Mouse (Mus musculus) heart, adult 18-20 months (tissue): ENCODE measurements around the gene Dirc2. TPM values are rescaled to one million over a fixed set of nuclear protein-coding genes. Genes with fewer than 3 reads are reported as not detected.
A peak's percentile ranks its signal among the peaks of the same experiment; 100 is the strongest.

Experiments used
- DNase-seq, 2 experiments: peaks; one replicate each; pipeline ENCODE4 v3.0.0; 2021 to 2022; ENCODE audit warnings: mixed read lengths in 1 of 2
- long read RNA-seq, 2 experiments: library from polyadenylated mRNA; stranded (forward); transcript quantifications; one replicate each; pipeline ENCODE4 v2.0.0; 2021
- total RNA-seq, 2 experiments: library from RNA; stranded (reverse); gene quantifications; 2 replicates each; pipeline ENCODE4 v1.2.3; 2021

Dirc2 gene
- 10 to 100 TPM; 56.4 to 59.9 TPM for total RNA-seq
- long read RNA-seq, experiment 1, full-length matches to known transcripts = 60 of 71 reads
- long read RNA-seq, experiment 1, partial matches to known transcripts = 2 of 71 reads
- long read RNA-seq, experiment 1, other reads (novel, unspliced or antisense) = 9 of 71 reads
- long read RNA-seq, experiment 2, full-length matches to known transcripts = 21 of 37 reads
- long read RNA-seq, experiment 2, partial matches to known transcripts = 2 of 37 reads
- long read RNA-seq, experiment 2, other reads (novel, unspliced or antisense) = 14 of 37 reads

GRCm38 (mm10) chr16:35768785-35769642 is at the start of gene Dirc2:
TSS of gene Dirc2 (minus strand) at chr16:35769356.
- peak; percentile 89 to 90 for DNase-seq

GRCm38 (mm10) chr16:35817255-35818089 is 48.3 kb upstream of the Dirc2 start:
- peak; percentile 81 to 91 for DNase-seq

DNA sequence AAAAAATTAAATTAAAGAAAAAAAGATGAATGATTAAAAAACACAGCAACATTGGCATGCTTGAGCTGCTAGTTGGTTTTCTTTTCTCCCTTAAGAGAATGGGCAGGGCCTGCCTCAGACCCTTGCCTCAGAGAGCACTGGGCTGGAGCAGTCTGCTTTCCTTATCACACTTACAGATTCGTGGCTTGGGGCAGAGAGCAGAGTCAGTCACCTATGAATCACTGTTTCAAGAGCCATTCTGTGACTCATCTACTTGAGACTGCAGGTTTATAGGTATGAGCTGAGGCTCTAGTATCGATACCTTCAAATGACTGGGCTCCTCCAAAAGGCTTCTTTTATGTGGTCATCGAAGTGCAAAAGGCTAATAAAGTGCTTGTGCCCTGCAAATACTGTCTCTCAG is 44.0 kb upstream of the Dirc2 start:
- DNase-seq = no peak

DNA sequence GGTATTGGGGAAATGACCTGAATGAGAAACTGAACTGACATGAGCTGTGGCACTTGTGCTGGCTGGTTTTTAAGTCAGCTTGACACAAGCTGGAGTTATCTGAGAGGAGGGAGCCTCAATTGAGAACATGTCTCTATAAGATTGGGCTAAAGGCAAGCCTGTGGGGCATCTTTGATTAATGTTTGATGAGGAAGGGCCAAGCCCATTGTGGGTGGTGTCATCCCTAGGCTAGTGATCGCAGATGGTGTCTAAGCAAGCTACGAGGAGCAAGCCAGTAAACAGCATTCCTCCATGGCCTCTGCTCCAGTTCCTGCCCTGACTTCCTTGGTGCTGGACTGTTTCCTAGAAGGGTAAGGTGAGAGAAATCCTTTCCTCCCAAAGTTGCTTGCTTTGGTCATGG is 39.7 kb upstream of the Dirc2 start:
- no peak for DNase-seq

- no peak for DNase-seq
Measured at GRCm38 (mm10) chr16:35807663-35807992, 38.5 kb upstream of the Dirc2 start.

DNA sequence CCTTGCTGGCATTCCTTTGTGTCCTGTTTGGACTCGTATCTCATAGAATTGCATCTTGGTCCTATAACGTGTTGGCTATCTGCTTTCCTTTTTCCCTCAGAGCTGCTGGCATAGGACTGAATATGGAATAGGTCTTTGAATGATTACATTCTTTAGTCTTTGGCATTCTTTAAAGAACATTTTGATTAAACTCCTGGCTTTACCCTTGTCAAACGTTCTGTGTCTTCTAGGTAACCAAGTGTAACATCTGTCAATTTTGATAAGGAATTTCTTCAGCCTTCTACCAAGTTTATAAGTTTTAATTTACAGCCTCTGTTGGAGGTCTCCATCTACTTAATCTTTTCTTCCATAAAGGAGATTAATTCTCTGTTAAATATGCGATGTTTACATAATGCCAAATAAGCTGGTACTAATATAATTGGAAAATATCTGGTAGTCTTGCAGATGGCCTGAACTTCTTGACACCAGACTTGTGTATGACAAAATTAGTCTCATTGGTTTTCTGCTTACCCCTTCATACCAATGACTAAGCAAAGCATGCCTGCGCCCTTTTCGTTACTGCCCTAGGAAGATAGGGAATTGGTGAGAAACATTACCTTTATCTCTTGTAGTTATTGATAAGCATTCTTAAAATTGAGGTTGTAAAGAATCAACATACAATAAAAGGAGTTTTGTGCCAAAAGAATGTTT is 38.0 kb upstream of the Dirc2 start:
- DNase-seq = no peak

DNA sequence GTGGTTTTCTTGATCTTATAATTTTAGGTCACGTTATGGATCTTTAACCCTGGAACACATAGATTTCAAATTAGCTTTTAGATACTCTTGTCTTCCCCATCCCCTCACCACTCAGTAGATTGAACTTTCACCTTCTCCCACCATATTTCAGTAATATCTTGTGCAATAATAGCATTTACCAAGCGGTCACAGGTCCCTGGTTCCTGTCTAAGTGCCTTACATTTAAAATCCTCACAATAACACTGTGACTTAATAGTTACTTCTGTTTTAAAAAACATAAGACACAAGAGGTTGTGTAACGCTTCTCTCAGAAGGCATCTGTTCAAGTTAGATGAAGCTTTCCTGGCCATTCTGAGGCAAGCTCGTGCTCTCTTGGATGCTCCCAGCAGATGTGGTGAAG is 34.6 kb upstream of the Dirc2 start:
- DNase-seq = no peak

DNA sequence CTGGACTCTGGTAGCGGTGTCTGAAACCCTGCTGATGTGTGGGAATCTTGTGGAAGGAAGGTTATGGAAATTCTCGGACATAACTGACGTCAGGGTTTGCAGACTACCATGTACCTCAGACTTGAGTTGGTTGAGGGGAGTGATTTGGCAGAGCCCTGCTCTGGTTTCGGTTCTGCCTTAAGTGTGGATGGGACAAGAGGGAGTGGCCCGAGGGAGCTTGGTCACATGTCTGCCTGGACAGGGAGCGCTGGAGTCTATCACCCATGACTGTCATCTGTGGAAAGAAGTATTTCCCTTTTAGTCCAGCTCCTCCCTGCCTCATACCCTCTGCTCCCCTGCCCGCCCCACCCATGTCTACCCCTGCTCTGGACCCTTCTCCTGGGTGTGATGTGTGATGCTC is 33.0 kb upstream of the Dirc2 start:
- peak in 1 of 2 experiments; percentile 51 for DNase-seq

GRCm38 (mm10) chr16:35791962-35792521 is 22.9 kb upstream of the Dirc2 start:
- DNase-seq = no peak

- DNase-seq = peak in 1 of 2 experiments; percentile 29
Measured at GRCm38 (mm10) chr16:35788330-35788729, 19.2 kb upstream of the Dirc2 start.

- no peak for DNase-seq
Measured at GRCm38 (mm10) chr16:35787568-35788189, 18.5 kb upstream of the Dirc2 start.

DNA sequence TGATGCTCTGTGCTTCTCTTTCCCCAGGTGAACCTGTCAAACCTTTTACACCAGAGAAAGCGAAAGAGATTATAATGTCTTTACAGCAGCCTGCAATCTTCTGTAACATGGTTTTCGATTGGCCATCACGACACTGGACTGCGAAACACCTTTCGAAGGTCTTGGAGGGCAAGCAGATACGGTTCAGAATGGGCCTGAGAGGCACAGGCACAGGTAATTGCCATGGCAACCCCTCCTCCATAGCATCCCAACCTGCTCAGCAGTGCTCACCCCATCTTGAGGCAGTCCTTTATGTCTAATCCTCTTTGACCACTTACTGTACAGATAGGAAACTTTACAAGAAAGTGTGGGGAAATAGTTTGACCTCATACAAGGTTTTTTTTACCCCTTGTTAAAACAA is 18.0 kb upstream of the Dirc2 start:
- DNase-seq = no peak

DNA sequence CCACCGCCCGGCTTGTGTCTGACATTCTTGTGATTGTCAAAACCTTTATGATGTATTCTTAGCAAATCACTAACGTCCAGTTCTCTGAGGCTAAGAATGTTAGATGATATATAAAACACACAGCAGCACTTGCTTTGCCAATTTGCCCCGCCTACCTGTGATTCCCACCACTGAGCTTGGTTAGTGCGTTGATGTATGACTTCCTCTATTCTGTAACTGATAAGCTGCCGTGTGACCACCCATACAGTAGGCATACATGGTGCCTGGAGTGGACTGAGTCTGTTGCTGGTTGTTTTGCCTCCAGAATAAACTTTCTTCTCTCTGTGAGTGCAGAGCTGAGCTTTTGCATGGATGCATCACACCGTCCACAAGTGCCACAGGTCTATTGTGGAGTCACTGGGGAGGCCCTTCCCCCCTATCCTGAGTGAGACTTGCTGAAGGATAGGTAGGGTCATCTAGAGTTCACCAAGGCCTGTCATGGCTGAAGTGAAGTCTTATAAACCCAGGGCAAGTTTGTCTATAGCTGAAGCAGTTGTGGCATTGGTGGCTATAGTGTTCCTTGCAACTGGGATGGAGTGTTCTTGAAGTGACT is 15.1 kb upstream of the Dirc2 start:
- DNase-seq = no peak

- DNase-seq = no peak
Measured at GRCm38 (mm10) chr16:35783207-35783573, 14.0 kb upstream of the Dirc2 start.

- no peak for DNase-seq
Measured at GRCm38 (mm10) chr16:35782451-35783206, 13.5 kb upstream of the Dirc2 start.

DNA sequence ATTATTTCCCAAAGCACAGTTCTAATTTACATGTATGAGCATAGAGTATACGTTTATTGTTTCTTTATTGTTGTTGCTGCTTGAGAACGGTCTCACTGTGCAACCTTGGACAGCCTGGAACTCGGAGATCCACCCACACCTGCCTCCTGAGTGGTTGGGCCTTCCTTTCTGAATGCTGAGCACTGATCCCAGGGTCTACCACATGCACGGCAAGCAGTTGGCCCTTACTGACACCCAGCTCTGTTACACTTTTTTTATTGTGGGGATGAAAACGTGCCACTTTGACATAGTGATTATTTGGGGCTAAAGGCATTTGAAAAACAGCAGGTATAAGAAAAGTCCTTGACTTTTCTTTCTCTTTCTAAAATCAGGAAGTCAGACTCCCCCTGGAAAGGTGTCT is 12.5 kb upstream of the Dirc2 start:
- DNase-seq = no peak

- DNase-seq = no peak
Measured at GRCm38 (mm10) chr16:35781096-35781495, 11.9 kb upstream of the Dirc2 start.

DNA sequence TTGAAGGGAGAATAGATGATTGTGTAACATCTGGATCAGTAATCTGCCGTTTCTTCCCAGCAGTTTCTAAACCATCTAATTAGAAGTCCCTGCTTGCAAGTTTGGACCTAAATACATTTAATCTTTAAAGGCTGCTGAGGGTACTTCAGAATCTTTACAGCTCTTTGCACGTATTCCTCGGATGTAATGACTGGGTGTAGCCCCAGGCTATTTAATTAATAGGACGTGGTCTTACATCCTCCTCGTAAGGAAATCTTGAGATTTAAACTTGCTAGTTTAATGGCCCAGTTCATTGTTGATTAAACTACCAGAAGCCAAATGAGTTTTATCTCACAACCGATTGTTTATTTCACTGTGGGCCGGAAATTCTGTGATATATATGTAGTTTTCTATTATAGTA is 10.5 kb upstream of the Dirc2 start:
- DNase-seq = no peak

DNA sequence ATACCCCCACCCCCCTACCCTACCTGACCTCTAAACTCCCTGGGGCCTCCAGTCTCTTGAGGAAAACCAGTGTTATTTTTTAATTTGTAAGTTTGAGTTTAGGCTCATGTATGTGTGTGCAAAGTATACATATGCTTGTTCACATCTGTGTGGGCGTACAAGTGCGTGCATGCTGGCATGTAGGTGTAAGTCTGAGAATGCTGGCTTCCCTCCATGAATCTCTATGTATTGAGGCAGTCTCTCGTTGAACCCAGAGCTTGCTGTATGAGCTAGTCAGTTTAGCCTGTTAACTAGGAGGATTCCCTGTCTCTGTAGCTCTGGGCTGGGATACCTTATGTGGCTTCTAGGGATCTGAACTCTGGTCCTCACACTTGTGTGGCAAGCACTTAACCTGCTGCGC is 8.6 kb upstream of the Dirc2 start:
- DNase-seq = no peak

GRCm38 (mm10) chr16:35776737-35777136 is 7.6 kb upstream of the Dirc2 start:
- peak; percentile 56 to 57 for DNase-seq
